Mouse (Mus musculus) 3134 (cell line): ENCODE data around the gene Map1lc3b.
"Not testable (repeated sequence)": the region's sequence is repeated elsewhere in the genome, so short reads cannot be mapped to it uniquely, and the experiment has no call there.

Experiments used
- DNase-seq: peaks from one replicate; pipeline ENCODE4 v3.0.0-alpha.2; 2011; ENCODE audit warnings: low spot score; ENCODE audit not compliant: insufficient read length; ENCODE audit errors: extremely low read depth

Map1lc3b gene

GRCm38 (mm10) chr8:121570801-121571200 is 19.4 kb upstream of the Map1lc3b start:
- no peak for DNase-seq

DNA sequence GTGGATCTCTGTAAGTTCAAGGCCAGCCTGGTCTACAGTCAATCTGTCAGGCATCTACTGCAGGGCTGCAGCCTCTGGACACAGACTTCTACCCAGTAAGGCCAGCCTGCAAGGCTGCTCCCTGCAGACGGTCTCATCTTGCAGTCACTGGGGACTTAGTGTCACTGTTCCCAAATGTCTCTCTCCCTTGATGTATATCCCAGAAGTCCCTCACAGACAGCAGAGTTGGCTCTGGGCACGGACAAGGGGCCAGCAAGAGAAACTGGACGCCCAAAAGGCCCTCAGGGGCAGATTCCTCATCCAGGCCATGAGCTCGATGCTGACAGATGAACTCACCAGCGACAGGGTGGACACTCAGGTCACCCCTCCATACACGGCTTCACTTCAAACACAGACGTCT is 18.0 kb upstream of the Map1lc3b start:
- DNase-seq: no peak

DNA sequence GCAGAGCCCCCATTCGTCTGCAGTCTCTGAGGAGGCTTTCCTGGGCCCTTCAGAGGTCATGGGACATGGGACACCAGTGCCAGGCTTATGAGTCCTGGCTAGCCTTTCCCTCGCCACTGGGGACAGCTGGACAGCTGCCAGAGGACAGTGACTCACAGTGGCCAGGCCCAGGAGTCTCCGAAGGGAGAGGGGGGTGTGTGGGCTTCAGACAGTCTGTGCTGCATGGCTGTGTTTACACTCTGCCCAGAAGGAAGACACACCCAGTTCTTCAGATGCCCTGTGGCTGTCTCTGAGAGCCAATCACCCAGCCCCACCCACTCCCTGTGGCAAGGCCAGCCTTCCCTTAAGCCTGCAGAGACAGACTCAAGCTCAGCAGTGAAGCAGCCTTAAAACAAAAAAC is 16.9 kb upstream of the Map1lc3b start:
- peak; percentile 95 for DNase-seq

GRCm38 (mm10) chr8:121575661-121576060 is 14.5 kb upstream of the Map1lc3b start:
- DNase-seq: peak; percentile 62

DNA sequence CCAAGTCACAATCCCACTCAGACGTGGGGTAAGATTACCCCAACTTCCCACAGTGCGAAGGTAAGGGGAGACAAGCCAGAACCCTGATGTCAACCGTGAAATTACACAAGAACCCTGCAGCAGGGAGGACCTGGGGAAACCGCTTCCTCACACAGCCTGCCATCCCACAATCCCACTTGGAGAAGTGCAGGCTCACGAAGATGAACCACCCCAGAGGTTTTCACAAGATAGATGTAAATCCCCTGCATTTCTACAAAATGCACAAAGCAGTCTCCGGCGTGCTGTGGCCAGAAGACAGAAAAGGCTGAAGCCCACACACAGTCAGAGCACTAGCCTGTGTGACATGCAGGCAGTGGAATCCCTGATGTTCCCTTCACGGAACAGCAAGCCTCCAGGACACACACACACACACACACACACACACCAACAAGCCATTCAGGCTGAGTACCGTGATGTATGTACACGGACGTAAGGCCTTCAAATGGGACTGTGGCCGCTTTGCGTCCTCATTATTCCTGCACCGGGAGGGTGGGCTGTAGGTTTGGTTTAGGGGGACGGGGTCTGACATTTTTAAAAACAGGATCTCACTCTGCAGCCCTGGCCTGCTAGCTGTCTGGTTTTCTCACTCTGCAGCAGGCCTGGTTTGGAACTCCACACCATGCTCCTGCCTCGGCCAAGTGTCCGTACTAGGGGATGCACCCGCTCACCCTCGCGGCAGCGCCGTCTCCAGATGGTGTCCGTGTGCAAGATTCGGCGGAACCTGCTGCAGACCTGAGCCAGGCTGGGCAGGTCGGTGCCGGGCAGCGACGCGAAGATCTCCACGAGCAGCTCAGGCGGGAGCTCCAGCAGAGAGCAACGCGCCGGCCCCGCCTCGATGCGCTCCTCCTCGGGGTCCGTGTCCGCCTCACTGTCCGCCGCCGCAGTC is 12.1 kb upstream of the Map1lc3b start:
- no peak for DNase-seq

- peak; percentile 84 for DNase-seq
Observed at GRCm38 (mm10) chr8:121578676-121579451, 11.3 kb upstream of the Map1lc3b start, which contains the start of gene Fbxo31. Gene Fbxo31 (minus strand): TSS chr8:121578806.

DNA sequence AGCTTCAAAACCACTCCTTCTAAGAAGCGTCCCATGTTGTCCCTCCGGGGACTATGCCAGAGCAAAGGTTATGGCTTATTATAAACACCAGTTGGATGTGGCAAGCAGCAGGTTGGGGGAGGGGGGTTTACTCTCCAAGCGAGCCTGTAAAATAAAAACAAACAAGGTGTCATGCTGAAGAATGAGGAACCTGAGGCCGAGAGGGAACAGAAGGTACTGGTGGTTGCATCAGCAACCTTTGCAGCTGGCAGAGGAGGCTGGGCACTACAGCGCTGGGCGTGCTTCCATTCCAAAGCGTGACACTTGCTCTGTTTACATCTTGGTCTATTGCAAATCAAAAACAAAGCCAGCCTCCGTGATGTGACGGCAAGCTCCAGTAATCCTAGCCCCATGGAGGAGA is 9.7 kb upstream of the Map1lc3b start:
- DNase-seq: peak; percentile 43

DNA sequence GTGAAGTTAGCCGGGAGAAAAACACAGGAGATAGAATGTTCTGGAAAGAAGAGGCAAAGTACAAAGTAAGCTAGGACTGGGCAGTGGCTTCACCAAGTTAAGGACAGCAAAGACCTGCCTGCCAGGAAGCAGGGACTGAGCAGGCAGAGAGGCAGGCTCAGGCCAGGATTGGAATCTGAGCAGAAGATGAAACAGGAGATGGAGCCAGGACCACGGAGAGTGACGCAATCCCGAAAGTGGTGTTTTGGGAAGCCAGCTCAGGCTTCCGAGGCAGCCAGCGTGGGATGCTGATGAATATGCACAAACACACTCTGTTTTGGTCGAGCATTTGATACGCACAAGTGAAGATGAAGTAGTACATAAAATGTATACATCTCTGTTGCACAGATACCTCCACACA is 6.5 kb upstream of the Map1lc3b start:
- DNase-seq: no peak

- no peak for DNase-seq
Observed at GRCm38 (mm10) chr8:121584730-121585129, 5.4 kb upstream of the Map1lc3b start.

DNA sequence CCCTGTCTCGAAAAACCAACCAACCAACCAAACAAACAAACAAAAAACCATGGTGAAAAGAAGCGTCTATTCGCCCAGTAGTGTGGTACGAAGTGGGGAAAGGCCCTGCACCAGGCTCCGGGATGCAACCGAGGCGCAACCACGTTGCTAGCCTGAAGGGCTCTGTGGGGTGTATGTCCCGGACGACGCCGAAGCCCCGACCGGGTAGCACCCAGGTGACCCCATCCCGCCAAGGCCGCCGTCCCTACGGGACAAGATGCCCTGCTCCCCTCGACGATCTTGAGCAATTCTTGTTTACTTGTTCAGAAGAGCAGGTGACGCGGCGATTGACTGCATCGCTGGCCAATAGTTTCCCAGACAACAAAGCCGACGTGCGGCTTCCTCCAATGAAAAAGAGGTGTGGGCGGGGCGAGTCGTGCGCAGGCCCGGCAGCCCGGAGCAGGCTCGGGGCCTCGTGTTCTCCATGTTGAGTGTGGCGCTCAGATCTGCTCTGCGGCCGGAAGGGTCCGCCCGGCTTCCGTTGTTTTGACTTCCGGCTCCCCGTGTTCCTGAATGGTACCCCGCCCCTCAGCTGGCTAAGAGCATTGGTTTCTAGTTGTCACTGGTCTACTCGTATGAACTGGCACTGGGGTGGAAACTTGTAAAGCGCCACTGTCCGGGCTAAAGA is 4.9 kb upstream of the Map1lc3b start:
- DNase-seq: peak; percentile 99

DNA sequence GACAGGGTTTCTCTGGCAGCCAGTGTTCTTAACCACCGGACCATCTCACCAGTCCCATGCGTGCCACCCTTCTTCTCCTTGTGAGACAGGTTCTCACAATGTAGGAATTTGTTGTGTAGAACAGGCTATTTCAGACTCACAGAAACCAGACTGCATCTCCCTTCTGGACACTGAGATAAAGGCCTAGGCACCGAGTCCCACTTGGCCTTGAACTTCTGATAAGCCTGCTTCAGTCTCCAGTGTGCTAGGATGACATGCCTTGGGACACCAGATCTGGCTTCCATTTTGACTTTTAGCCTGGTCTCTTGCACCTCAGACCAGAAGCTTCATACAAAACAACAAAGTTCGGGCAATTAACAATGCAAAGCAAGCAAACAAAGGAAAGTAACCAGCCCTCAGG is 1.4 kb upstream of the Map1lc3b start:
- no peak for DNase-seq

DNA sequence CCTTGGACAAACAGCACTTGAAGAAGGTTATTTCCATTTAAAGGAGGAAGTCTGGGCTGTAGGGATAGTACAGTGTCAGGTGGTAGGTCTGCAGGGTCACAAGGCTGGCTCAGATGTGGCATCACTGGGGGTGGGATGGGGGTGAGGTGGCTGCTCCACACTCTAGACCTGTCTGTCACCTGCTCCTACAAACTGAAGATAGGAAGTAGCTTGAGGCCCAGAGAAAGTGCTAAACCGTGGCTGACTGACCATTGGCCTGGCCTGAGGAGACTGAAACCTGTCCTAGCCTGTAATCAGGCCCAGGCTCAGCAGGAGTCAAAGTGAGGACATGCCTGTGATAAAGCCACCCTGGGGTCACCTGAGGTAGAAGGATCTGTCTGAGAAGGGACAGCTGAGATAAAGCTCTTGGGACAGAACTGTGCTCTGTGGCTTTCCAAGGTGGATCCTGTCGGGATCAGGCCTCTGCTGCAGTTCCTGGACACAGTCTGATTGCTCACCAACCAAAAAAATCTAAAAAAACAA is 895 bp upstream of the Map1lc3b start:
- no peak for DNase-seq

DNA sequence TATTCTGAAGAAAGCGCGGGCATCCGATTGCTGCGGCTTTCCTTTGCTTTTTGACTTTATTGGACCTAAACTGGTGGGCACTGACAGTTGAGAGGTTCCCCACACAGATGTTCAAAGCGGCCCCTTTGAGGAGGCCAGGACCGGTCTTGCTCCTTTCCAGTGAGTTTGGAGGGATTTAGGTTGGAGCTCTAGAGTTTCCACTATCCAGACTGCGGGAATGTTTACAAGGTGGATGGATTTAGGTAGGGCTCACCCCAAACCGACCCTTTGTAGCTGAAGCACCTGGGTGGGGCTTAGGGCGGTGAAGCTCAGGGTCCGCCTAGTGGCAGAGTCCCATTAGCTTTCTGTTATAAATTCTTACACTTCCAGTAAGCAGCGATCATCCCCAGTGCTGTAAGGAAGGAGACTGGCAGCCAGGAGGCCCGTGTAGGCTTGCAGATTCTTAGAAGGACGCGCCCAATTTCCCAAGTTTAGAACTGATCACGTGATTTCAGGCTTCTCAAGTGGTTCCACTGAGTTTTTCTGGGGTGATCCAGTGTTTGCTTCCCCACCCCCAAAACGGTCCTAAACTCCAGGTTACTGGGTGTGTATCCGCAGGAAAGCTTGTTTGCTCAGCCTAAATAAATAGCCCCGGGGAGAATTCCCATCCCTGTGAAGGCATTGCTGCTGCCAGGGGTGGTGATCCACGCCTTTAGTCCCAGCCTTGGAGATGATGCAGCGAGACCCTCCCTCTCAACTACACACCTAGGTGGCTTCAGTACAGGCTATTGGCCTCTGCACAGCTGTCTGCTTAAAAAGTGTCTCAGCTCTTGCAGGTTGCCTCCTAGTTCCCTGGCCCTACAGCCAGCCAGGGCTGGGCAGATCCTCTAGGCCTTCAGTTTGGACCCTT is 1.3 kb downstream of the Map1lc3b start:
- peak; percentile 46 for DNase-seq

DNA sequence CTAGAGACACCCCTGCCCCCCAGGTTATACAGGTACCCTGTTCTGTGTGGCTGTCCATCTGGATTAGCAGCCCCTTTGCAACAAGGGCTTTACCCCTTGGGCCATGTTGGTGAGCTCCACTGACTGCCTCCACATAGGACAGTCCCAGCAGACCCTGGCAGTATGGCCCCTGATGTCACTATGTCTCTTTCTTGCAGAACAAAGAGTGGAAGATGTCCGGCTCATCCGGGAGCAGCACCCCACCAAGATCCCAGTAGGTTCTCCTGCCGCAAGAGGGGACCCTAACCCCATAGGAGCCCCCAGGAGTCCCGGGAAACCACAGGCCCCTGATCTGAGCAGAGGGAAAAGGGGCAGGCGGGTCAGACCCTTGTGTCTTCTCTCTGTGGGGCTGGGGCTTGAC is 3.1 kb downstream of the Map1lc3b start:
- no peak for DNase-seq

DNA sequence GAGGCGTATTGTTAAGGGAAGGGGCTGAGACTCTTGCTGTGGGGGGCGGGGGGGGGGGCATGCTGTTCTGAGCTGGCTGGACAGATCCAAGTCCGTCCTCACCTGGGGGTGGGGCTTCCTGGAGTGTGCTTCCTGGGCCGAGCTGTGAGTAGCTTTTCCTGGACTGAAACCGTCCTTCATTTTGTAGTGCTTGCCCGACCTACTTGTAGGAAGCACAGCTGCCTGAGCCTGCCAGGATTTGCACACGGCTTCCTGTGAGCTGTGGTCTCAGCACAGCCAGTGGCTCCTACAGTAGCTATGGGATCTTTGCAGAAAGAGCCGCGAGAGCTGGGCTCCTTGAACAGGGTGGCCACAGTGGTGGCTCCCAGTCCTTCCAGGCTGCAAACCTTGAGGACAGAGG is 3.8 kb downstream of the Map1lc3b start:
- no peak for DNase-seq

DNA sequence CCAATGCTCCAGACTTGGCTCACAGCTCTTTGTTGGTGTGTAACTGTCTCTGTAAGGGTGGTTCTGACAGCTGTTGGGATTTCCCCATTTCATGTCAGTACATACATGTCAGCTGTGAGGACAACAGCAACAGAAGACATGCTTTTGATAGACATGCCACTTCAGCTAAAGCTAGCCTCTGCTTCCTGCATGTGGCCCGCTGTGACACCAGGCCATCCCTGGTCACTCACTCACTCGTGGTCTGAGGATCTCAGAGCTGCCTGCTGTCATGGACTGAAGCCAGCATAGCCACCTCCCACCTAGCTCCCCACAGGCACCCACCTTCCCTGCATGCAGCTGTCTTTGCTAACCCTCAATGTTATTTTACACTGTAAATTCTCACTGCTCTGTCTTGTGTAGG is 7.3 kb downstream of the Map1lc3b start:
- not testable (repeated sequence) for DNase-seq

GRCm38 (mm10) chr8:121598190-121598589 is 8.0 kb downstream of the Map1lc3b start:
- DNase-seq: no peak

DNA sequence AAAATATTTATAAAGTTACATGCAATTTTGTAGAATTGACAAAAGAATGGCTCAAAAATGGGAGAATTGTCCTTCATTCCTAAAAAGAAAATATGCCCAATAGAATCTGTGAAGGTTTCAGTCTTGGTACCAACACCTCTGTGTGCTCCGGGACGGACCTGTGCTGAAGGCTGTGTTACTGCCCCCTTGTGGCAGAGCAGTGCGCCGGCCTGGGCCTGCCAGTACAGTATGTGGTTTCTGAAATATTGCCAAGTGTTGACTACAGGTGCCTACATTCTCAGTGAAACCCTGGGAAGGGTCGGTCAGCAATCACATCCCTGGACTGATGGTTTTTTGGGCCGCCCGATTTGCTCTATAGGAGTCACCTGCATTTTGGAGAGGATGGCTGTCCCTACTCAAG is 8.7 kb downstream of the Map1lc3b start:
- DNase-seq: peak; percentile 53

DNA sequence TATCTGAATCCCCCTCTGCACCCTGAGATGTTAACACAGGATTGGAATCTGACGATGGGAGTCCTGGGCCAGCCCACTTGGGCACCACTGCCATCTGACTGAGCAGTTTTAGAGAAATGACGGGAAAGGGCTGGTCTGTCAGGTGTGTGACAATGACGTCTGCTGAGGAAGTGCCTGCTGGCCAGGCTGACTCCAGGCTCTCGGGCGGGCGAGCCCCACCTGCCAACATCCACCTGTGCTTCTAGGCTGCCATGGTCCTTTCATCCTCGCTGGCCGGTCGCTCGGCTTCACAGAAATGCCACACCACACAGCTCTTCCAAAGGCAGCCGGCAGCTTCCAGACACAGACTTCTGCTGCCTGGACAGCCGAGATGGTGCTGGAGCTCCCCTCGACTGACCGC is 9.7 kb downstream of the Map1lc3b start:
- no peak for DNase-seq

DNA sequence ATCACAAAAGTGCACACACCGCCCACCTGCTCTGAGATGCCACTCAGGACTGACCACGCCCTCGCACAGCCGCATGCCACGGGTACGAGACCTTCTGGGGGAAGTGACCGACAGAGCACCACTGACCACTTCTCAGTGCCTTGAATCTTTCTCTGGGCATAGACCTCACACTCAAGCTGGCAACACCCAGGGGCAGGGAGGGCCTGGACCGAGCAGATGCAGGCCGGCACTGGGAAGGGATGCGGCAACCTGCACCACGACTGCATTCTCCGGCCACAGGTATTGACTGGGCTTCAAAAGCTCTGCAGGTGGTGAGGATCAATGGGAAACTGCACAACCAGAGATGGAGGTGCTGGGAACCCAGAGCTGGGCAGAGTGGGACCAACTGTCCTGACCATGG is 12.2 kb downstream of the Map1lc3b start:
- no peak for DNase-seq
